In the genomic region with DNA sequence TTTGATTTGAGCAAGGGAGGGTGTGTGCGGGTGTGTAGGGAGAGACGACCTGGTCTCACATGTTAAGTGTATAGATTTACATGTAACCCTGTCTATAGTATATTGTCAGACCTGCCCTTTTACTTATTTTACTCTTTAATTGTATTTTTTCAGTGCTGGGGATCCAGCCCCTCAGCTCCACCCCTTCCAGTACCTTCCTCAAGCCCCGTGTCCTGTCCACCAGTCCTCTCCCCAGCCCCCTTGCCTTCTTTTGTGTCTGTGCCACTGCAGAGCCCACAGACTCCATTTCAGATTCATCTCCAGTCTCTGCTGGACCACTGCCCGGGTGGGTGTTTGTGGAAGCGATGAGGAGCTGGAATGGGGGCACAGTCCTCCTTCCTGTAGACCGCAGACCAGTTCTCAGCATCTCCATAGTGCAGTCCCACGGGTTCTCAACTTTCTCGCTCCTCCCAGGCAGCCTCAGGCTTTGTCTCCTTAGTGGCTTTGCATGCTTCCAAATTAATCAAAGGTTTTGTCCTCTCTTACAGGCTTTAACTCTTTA, we compare ENCODE assay signal across 9 mouse cellular contexts. TPM values are rescaled to one million over a fixed set of nuclear protein-coding genes. Genes with fewer than 3 reads are reported as not detected.
DNase-seq lines count a peak whose midpoint lies in the region; ATAC-seq and TF ChIP-seq lines count a peak whose summit lies in the region.
"Had no signal": no experiment of that assay in that cellular context is flagged by ENCODE, and none has a peak within 500 bp of the region (broad histone marks: within the 10 kb centered on the region; RNA-seq: fewer than 3 reads in every experiment).

No protein-coding gene starts in this region.

- H3K9ac ChIP-seq in liver, embryonic 11.5 days (ENCODE audit: low read depth, low read length): no peak overlapping the region
- H3K9ac ChIP-seq in liver, embryonic 12.5 days: no peak overlapping the region
- peak overlapping the region; percentile 41 for H3K9ac ChIP-seq in forebrain, embryonic 11.5 days (ENCODE audit: low read length)
- no peak overlapping the region; the same call in 1 of the 2 replicates for H3K9ac ChIP-seq in hindbrain, embryonic 11.5 days (ENCODE audit: low read depth, low read length)
- H3K9ac ChIP-seq in midbrain, postnatal 0 days (replicated peaks; ENCODE audit: low read length, poor library complexity, severe bottlenecking): no peak overlapping the region

- no peak overlapping the region for H3K4me3 ChIP-seq in liver, embryonic 11.5 days (ENCODE audit: low read depth, low read length)
- no peak overlapping the region for H3K4me3 ChIP-seq in liver, embryonic 12.5 days
- no peak overlapping the region for H3K4me3 ChIP-seq in forebrain, embryonic 11.5 days (ENCODE audit: low read depth, low read length)
- H3K4me3 ChIP-seq in hindbrain, embryonic 11.5 days (ENCODE audit: low read depth, low read length): no peak overlapping the region
- H3K4me3 ChIP-seq in midbrain, postnatal 0 days (ENCODE audit: low read depth, low read length): no peak overlapping the region

- no peak overlapping the region for H3K4me2 ChIP-seq in liver, embryonic 11.5 days
- H3K4me2 ChIP-seq in liver, embryonic 12.5 days: no peak overlapping the region
- no peak overlapping the region for H3K4me2 ChIP-seq in forebrain, embryonic 11.5 days (ENCODE audit: low read depth, low read length, severe bottlenecking)
- no peak overlapping the region for H3K4me2 ChIP-seq in hindbrain, embryonic 11.5 days (replicated peaks; ENCODE audit: low read depth, low read length)
- H3K4me2 ChIP-seq in midbrain, postnatal 0 days (ENCODE audit: low read depth, low read length, poor library complexity, severe bottlenecking): no peak overlapping the region

- intact Hi-C loops in gastrocnemius, postnatal 36 days (cut with DNase I): loop anchor here (1.0 kb wide), 1 partner anchor 18 kb away; no protein-coding TSS in a partner anchor
- intact Hi-C loops in left cerebral cortex, postnatal 14 days (cut with DNase I): no loop called here

- ATAC-seq in liver, embryonic 11.5 days (replicated peaks; ENCODE audit: low FRiP score): no peak
- no peak for ATAC-seq in liver, embryonic 12.5 days
- ATAC-seq in forebrain, embryonic 11.5 days (replicated peaks; ENCODE audit: low FRiP score): no peak
- ATAC-seq in hindbrain, embryonic 11.5 days (ENCODE audit: low FRiP score): no peak
- ATAC-seq in midbrain, postnatal 0 days (ENCODE audit: low FRiP score): no peak

- peak overlapping the region; percentile 19; the same call in 1 of the 2 replicates for H3K27ac ChIP-seq in liver, embryonic 11.5 days (ENCODE audit: low read depth, low read length)
- H3K27ac ChIP-seq in liver, embryonic 12.5 days: no peak overlapping the region
- peak overlapping the region; percentile 94; the same call in 1 of the 2 replicates for H3K27ac ChIP-seq in forebrain, embryonic 11.5 days (ENCODE audit: low read depth, low read length)
- H3K27ac ChIP-seq in hindbrain, embryonic 11.5 days (ENCODE audit: low read depth, low read length): peak overlapping the region; percentile 92
- H3K27ac ChIP-seq in midbrain, postnatal 0 days (ENCODE audit: low read depth, low read length): peak overlapping the region; percentile 47

- no peaks in the 10 kb centered on the region for H3K9me3 ChIP-seq in liver, embryonic 11.5 days (ENCODE audit: control insufficient read depth, low read length)
- no peaks in the 10 kb centered on the region for H3K9me3 ChIP-seq in liver, embryonic 12.5 days (replicated peaks)
- H3K9me3 ChIP-seq in forebrain, embryonic 11.5 days (ENCODE audit: control insufficient read depth, low read length): no peaks in the 10 kb centered on the region
- H3K9me3 ChIP-seq in hindbrain, embryonic 11.5 days (ENCODE audit: control insufficient read depth, low read length): no peaks in the 10 kb centered on the region
- H3K9me3 ChIP-seq in midbrain, postnatal 0 days (ENCODE audit: low read length): no peaks in the 10 kb centered on the region

- DNase-seq in liver, embryonic 11.5 days (ENCODE audit: low spot score): no peak
- DNase-seq in forebrain, embryonic 11.5 days (ENCODE audit: low spot score): no peak
- DNase-seq in hindbrain, embryonic 11.5 days (ENCODE audit: low spot score): no peak
- DNase-seq in midbrain, postnatal 0 days (ENCODE audit: low spot score): peak; percentile 61
- DNase-seq in gastrocnemius, postnatal 36 days: no peak
- DNase-seq in frontal cortex, postnatal 25 days (ENCODE audit: low spot score in 2 of 2): no peak
- no peak for DNase-seq in left cerebral cortex, postnatal 14 days (ENCODE audit: low spot score in 2 of 2)
- DNase-seq: spleen, adult 18-20 months had no signal

- no peak for TF ChIP-seq CTCF in midbrain, postnatal 0 days (IDR thresholded peaks at IDR 0.05)

- H3K36me3 ChIP-seq in liver, embryonic 11.5 days (ENCODE audit: control insufficient read depth, insufficient read depth, low read length): no peaks in the 10 kb centered on the region
- no peaks in the 10 kb centered on the region for H3K36me3 ChIP-seq in liver, embryonic 12.5 days
- no peaks in the 10 kb centered on the region for H3K36me3 ChIP-seq in forebrain, embryonic 11.5 days (ENCODE audit: control insufficient read depth, insufficient read depth, low read length)
- H3K36me3 ChIP-seq in hindbrain, embryonic 11.5 days (ENCODE audit: control insufficient read depth, insufficient read depth, low read length): no peaks in the 10 kb centered on the region
- H3K36me3 ChIP-seq in midbrain, postnatal 0 days (ENCODE audit: insufficient read depth, low read length): no peaks in the 10 kb centered on the region

- WGBS in liver, embryonic 11.5 days: 69% methylated on average over 8 of the region's 8 CpGs
- 70% methylated on average over 8 of the region's 8 CpGs for WGBS in liver, embryonic 12.5 days (ENCODE audit: insufficient replicate concordance)
- 36% methylated on average over 8 of the region's 8 CpGs for WGBS in forebrain, embryonic 11.5 days
- 34% methylated on average over 8 of the region's 8 CpGs for WGBS in hindbrain, embryonic 11.5 days
- WGBS in midbrain, postnatal 0 days: 23% methylated on average over 8 of the region's 8 CpGs

- no peaks in the 10 kb centered on the region for H3K27me3 ChIP-seq in liver, embryonic 11.5 days (replicated peaks; ENCODE audit: control insufficient read depth, insufficient read depth, low read length)
- no peaks in the 10 kb centered on the region for H3K27me3 ChIP-seq in liver, embryonic 12.5 days (replicated peaks)
- no peaks in the 10 kb centered on the region for H3K27me3 ChIP-seq in forebrain, embryonic 11.5 days (ENCODE audit: control insufficient read depth, insufficient read depth, low read length)
- no peaks in the 10 kb centered on the region for H3K27me3 ChIP-seq in hindbrain, embryonic 11.5 days (ENCODE audit: control insufficient read depth, insufficient read depth, low read length)
- no peaks in the 10 kb centered on the region for H3K27me3 ChIP-seq in midbrain, postnatal 0 days (ENCODE audit: insufficient read depth, low read length)

- H3K4me1 ChIP-seq in liver, embryonic 11.5 days (replicated peaks; ENCODE audit: control insufficient read depth, insufficient read depth, low read length): peaks cover 22% of the 10 kb centered on the region
- peaks cover 53% of the 10 kb centered on the region for H3K4me1 ChIP-seq in liver, embryonic 12.5 days
- H3K4me1 ChIP-seq in forebrain, embryonic 11.5 days (replicated peaks; ENCODE audit: control insufficient read depth, insufficient read depth, low read length): peaks cover 41% of the 10 kb centered on the region
- H3K4me1 ChIP-seq in hindbrain, embryonic 11.5 days (replicated peaks; ENCODE audit: control insufficient read depth, insufficient read depth, low read length): peaks cover 32% of the 10 kb centered on the region
- peaks cover 14% of the 10 kb centered on the region; the same call in 1 of the 2 replicates for H3K4me1 ChIP-seq in midbrain, postnatal 0 days (ENCODE audit: insufficient read depth, low read length)

RNA-seq across cellular contexts. Expression of gene Trak1, which starts 37.1 kb away (rescaled TPM):
- polyA plus RNA-seq in liver, embryonic 11.5 days (2014; fragmentation: Nextera tagmentation; extraction: Ambion mirVana): 11.2 and 13.1 TPM in 2 replicates
- polyA plus RNA-seq in liver, embryonic 12.5 days (2016; fragmentation: Nextera tagmentation; extraction: Ambion mirVana): 10.3 and 11.0 TPM in 2 replicates
- polyA plus RNA-seq in forebrain, embryonic 11.5 days (2014; fragmentation: Nextera tagmentation; extraction: Ambion mirVana): 33.5 and 36.4 TPM in 2 replicates
- polyA plus RNA-seq in hindbrain, embryonic 11.5 days (2014; fragmentation: Nextera tagmentation; extraction: Ambion mirVana): 19.8 and 21.2 TPM in 2 replicates
- total RNA-seq in midbrain, postnatal 0 days (2014; rRNA removed): 107 and 154 TPM in 2 replicates
- 58.7 and 61.6 TPM in 2 replicates for polyA plus RNA-seq in midbrain, postnatal 0 days (2015; fragmentation: Nextera tagmentation; extraction: Ambion mirVana)
- 100 to 1,000 TPM; 182 to 188 TPM for total RNA-seq in gastrocnemius, postnatal 36 days (2021)
- total RNA-seq in left cerebral cortex, postnatal 14 days (2021): 100 to 1,000 TPM; 217 to 226 TPM

RNA-seq across cellular contexts. Expression of gene Ulk4, which starts 57.4 kb away (rescaled TPM):
- polyA plus RNA-seq in liver, embryonic 11.5 days (2014; fragmentation: Nextera tagmentation; extraction: Ambion mirVana): 75.1 and 77.3 TPM in 2 replicates
- 50.8 and 52.6 TPM in 2 replicates for polyA plus RNA-seq in liver, embryonic 12.5 days (2016; fragmentation: Nextera tagmentation; extraction: Ambion mirVana)
- polyA plus RNA-seq in forebrain, embryonic 11.5 days (2014; fragmentation: Nextera tagmentation; extraction: Ambion mirVana): 144 and 163 TPM in 2 replicates
- 161 and 185 TPM in 2 replicates for polyA plus RNA-seq in hindbrain, embryonic 11.5 days (2014; fragmentation: Nextera tagmentation; extraction: Ambion mirVana)
- 8.1 and 8.6 TPM in 2 replicates for total RNA-seq in midbrain, postnatal 0 days (2014; rRNA removed)
- 68.0 and 80.0 TPM in 2 replicates for polyA plus RNA-seq in midbrain, postnatal 0 days (2015; fragmentation: Nextera tagmentation; extraction: Ambion mirVana)
- total RNA-seq in gastrocnemius, postnatal 36 days (2021): under 1 TPM; 0.20 to 0.38 TPM
- 1 to 10 TPM; 8.8 to 8.9 TPM for total RNA-seq in left cerebral cortex, postnatal 14 days (2021)
